Mouse (Mus musculus) granulocyte monocyte progenitor cell, adult 5-6 weeks (primary cell): ENCODE data around the gene Kcnj4. TPM values are rescaled to one million over a fixed set of nuclear protein-coding genes. Genes with fewer than 3 reads are reported as not detected.
A peak's percentile ranks its signal among the peaks of the same experiment; 100 is the strongest.

Source experiments
- ATAC-seq: replicated peaks from 2 replicates; pipeline ENCODE4 v1.8.0; 2016; ENCODE audit warnings: mild to moderate bottlenecking, moderate TSS enrichment, inconsistent platforms; ENCODE audit not compliant: poor library complexity, severe bottlenecking
- total RNA-seq, 2 experiments: library from RNA; stranded (forward) in 1 of 2; stranded (reverse) in 1 of 2; fragments of 200-712, 200-1000 nt in 1 of 2; fragments of >200 nt in 1 of 2; fragmentation: Nextera tagmentation in 1 of 2; gene quantifications; 2 replicates each; pipeline ENCODE4 v1.2.3; 2014 to 2017

The Kcnj4 gene
- total RNA-seq, 2 experiments from 2014 or later = not detected

- ATAC-seq = peak; percentile 91
These were observed 48.5 kb downstream of the Kcnj4 start for GRCm38 (mm10) chr15:79456546-79456945.

GRCm38 (mm10) chr15:79456104-79456503 is 48.9 kb downstream of the Kcnj4 start:
- ATAC-seq = 0 out of 2 replicates have a peak, but pooled peaks have one; percentile 4

GRCm38 (mm10) chr15:79455106-79455810 is 49.8 kb downstream of the Kcnj4 start, which contains the start of gene Csnk1e:
Gene Csnk1e (minus strand): TSS chr15:79455566.
- peak; percentile 69 for ATAC-seq

- no peak for ATAC-seq
These were observed 51.2 kb downstream of the Kcnj4 start for GRCm38 (mm10) chr15:79453831-79454230.

GRCm38 (mm10) chr15:79448041-79448440 is 57.0 kb downstream of the Kcnj4 start:
- ATAC-seq = no peak

GRCm38 (mm10) chr15:79445786-79446654 is 59.0 kb downstream of the Kcnj4 start:
- ATAC-seq = peak; percentile 29; the same call in 1 of the 2 replicates

GRCm38 (mm10) chr15:79443856-79444410 is 61.1 kb downstream of the Kcnj4 start:
- ATAC-seq = no peak

- ATAC-seq = no peak
These were observed 62.0 kb downstream of the Kcnj4 start for GRCm38 (mm10) chr15:79442961-79443518.

- no peak for ATAC-seq
These were observed 62.8 kb downstream of the Kcnj4 start for GRCm38 (mm10) chr15:79442257-79442611.

- ATAC-seq = peak; percentile 38; the same call in 1 of the 2 replicates
These were observed 63.4 kb downstream of the Kcnj4 start for GRCm38 (mm10) chr15:79441331-79442256.

- peak; percentile 23; the same call in 1 of the 2 replicates for ATAC-seq
These were observed 64.2 kb downstream of the Kcnj4 start for GRCm38 (mm10) chr15:79440651-79441330.

- peak; percentile 45 for ATAC-seq
These were observed 64.8 kb downstream of the Kcnj4 start for GRCm38 (mm10) chr15:79440223-79440622.

- ATAC-seq = no peak
These were observed 65.7 kb downstream of the Kcnj4 start for GRCm38 (mm10) chr15:79439386-79439785.

GRCm38 (mm10) chr15:79438816-79439215 is 66.2 kb downstream of the Kcnj4 start:
- ATAC-seq = no peak

- no peak for ATAC-seq
These were observed 66.7 kb downstream of the Kcnj4 start for GRCm38 (mm10) chr15:79438209-79438810.

GRCm38 (mm10) chr15:79437541-79438208 is 67.4 kb downstream of the Kcnj4 start:
- no peak for ATAC-seq

- no peak for ATAC-seq
These were observed 68.5 kb downstream of the Kcnj4 start for GRCm38 (mm10) chr15:79436481-79436921.

- ATAC-seq = peak; percentile 52
These were observed 69.8 kb downstream of the Kcnj4 start for GRCm38 (mm10) chr15:79435191-79435671.
